Mouse (Mus musculus) Muller cell, postnatal 12 days (primary cell): ENCODE measurements around the gene Nisch.

ENCODE experiments used
- DNase-seq: peaks from one replicate; pipeline ENCODE4 v3.0.0-alpha.2; 2015; ENCODE audit errors: inconsistent ontology term

Nisch gene

DNA sequence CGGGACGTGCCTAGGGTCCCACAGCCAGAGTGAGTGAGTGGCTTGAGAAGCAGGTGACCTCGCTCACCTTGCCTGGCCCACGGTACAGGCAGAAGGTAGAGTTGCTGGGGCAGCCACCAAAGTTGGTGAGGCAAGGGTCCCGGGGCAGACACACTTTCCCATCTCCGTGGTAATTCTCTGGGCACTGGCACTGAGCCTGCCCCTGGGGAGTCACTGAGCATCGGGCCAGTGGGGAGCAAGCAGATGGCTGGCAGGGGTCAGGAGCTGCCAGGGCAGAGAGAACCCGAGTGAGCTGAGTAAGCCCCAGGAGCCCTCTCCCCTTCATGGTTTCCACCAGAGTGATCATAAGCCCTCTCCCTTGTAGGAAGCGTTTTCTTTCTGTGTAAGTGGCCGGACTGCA, 55.1 kb downstream of the Nisch start:
- DNase-seq, result no peak

DNA sequence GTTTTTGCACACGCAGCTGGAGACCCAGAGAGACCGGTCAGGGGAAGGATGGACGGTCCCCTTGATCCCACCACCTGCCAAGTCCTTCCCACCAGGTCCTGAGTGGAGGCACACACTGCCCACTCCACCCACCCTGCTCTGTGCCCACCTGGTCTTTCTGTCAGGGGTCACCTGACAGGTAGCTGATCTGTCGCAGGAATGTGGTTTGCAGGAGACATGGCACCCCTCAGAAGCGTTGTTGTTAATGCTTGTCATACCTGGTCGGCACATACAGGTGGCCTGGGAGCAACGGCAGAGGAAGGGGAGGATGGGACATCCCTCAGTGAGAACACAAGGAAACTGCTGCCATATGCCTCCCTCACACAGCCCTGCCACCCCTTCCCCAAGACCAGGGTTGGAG, 55.6 kb downstream of the Nisch start:
- DNase-seq, result no peak

DNA sequence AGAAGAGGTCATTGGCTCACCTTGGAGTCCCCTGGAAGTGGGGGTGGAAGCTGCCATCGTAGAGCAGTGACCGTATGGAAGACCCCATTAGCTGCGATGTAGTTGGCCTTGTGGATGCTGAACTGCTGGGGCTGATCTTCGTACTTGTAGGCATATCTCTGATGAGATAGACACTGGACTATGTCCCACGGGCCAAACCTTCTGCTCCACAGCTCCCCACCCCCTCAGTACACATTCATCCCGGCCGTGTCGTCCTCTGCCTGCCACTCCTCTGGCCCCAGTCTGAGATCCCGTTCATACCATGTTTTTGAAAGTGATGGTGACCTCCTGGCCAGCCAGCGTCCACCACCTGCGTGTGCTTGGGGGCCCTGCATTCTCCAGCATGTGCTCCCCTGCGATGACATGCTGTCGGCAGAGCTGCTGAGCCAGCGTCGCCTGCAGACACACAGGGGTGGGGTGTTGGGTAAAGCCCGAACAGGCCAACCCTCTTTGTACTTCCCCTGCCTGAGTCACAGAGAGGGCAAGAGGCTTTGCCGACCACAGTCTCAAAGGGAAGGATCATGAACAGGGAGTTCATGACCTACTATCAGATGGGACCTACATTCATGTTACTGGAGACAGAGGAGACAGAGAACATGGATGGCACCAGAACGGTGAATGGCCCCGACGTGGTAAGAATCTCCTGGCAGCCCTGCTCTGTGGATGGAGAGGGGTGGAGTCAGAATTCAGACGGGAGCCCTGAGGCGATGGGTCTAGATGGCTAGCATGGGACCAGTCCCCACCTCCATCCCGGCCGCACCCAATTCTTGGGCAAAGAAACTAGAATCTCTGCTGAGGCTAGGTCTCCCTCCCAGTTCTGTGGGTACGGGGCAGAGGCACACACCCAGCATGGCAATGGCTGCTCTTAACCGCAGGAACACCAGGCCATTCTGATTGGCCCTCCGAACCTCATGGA, 56.3 kb downstream of the Nisch start:
- DNase-seq, result peak; percentile 19

DNA sequence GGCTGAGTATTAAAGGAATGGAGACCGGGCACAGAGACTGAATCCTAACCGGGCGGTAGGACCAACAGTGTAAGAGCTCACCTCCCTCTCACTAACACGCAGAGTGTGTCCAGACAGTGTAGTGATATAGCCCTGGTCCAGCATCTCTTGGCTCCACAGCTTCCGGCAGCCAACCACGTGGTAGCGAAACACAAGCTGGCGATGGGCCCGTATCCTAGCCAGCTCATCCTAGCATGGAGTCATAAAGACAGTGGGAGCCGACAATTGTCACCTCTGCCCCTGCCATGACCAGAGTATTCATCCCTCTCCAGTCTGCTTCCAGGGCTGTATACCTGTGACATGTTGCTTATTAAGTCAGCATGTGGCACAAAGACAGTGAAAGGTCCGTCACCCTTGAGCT, 71.1 kb downstream of the Nisch start:
- no peak for DNase-seq

DNA sequence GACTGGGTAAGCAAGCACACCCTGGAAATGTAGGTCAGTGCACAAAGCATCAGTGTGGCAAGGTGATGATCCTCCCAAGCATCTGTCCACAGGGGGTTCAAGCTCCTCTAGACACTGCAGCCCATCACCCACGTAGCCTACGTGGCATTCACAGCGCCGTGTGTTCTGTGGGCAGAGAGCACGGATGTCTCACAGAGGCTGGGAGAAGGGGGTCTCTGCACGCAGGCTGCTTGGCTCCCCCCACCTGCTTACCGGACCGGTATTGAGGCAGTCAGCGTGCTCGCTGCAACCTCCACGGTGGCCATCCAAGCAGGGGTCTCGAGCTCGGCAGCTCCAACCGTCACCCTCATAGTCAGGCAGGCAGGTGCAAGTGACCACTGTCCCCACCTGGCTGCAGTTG, 75.7 kb downstream of the Nisch start:
- DNase-seq, result no peak

DNA sequence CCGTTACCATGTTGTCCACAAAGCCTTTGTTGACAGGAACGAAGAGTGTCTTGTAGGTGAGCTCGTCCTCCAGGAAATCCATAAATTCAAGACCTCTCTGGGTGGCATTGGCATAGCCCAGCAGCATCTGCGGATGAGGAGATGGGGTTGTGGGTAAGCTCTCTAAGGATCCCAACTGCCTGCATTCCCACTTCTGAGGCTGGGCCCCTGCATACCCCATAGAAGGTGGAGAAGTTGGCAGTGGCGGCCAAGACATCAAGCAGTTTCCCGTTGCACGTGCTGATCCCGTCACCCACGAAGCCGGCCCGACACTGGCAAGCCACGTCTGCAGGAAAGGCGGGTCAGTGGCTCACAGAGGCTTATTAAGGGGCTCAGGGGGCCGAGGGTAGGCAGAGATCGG, 76.6 kb downstream of the Nisch start:
- no peak for DNase-seq

DNA sequence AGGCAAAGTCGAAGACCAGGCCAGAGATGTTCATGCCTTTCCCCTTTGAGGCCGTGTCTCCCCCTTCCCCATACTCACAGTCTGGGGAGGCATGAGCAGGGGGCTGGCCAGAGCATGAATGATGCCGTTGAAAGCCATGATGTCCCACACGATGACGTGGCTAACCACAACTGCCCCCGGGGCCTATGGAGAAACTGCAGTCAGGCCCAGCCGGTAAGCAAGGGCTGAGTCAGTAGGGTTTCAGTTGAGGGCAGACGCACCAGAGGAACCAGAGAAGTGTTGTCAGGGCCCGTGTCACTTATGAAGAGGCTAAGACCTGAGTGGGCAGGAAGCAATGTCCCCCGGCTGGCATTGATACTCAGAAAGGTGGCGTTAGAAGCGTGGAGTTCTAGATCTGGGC, 77.1 kb downstream of the Nisch start:
- DNase-seq, result no peak

DNA sequence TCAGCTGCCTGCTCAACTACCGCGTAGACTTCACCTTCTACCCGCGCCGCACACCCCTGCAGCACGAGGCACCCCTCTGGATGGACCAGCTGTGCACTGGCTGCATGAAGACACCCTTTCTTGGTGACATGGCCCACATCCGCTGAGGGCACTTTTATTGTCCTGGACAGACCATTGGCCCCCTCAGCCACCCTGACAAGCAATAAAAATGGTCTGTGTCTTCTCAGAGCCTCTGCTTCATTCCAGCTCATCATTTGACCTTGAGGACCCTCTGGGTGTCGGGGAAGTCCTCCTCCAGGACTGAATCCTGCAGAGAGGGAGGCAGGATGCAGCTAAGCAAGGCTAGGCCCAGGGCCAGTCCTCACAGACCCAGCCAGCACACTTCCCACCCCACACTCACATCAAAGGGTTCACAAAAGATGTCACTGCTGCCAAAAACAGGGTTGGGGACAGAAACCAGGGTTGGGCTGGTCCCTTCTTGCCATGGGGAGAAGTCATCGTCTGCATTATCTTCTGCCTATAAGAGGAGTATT, 77.8 kb downstream of the Nisch start:
- DNase-seq, result no peak

DNA sequence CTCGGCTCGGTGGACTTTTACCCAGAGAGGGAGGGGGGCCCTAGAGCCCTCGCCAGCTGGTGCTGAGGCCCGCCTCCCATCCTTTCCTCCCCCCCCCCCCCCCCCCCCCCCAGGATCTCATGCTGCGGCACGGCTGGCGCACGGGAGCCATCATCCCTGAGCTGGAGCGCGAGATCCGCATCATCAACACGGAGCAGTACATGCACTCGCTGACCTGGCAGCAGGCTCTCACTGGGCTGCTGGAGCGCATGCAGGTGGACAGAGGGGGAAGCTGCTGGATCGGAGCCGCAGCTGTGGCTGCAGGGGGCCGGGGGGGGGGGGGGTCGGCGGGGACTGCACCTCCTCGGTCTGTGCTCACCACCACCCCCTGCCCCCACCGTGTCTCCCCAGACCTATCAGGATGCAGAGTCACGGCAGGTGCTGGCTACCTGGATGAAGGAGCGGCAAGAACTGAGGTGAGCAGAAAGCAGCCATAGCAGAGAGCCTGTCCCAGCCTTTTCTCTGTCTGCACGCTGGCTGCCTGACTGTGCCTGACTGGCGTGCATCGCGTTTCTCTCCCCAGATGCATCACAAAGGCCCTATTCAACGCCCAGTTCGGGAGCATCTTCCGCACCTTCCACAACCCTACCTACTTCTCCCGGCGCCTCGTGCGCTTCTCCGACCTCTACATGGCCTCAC, 78.4 kb downstream of the Nisch start:
- no peak for DNase-seq

DNA sequence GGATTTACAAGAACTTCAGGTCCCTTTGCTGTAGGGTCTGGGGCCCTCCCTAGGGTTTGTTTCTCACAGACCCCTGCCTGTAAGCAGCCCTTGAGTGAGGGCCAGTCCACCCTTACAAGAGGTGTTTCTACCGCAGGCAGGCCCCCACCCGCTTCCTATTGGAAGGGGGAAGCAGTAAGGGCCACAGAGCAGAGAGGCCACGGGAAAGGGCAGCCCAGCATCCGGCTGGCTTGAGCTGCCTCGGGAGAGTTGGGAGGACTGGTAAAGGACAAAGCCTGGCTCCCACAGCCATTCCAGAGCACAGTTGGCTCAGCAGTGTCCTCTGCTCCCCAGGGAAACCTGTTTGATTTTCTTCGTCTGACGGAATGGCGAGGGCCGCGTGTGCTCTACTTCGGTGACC, 79.0 kb downstream of the Nisch start:
- no peak for DNase-seq

DNA sequence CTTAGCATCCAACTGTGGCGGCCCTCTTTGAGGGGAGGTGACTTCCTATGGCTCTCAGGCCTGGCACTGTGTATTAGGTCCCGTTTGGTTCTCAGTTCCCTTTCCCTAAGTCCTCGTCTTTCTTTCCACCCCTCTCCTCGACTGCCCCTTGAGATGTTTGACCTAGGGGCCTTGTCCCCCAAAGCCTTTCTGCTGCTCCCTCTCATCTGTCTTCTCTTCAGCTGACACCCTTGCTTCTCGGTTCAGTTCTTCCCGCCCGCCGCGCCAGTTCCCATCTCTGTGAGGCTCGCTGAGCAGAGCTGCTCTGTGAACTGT, 79.5 kb downstream of the Nisch start:
- DNase-seq, result no peak

DNA sequence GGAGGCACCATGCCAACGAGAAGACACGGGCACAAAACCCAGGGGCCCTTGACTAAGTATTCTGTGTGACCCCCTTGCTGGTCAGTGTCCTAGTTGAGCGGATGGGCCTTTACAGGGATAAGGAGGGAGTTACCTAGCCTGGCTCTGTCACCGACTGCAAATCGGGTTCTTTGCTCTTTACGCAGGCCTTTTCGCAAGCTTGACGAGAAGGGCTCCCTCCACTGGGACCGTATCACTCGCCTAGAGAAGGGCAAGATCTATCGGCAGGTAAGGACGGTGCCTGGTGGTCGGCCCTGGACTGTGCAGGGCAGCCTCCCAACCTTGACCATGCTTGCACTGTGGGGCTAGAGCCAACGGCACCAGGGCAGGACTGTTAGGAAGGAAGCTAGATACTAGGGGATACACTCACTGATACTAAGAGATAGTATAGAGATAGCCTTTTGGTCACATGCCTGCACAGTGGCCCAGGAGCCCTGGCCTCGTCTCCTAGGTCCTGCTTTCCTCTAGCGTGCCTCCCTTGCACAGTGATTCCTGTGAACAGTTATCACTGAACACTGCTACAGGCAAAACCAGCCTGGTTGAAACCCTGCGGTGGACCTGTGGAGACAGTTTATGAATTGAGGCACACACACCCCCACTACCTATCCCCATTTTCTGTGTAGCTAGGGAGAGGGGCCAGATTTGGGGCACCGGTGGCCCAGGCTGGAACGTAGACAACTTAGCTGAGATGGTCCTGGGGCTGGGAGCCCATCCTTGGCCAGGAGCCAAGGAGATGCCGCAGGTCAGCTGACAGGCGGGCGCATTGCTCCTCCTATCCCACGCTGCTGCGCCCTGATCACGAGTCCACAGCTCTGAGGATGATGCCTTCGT, 80.1 kb downstream of the Nisch start:
- no peak for DNase-seq

DNA sequence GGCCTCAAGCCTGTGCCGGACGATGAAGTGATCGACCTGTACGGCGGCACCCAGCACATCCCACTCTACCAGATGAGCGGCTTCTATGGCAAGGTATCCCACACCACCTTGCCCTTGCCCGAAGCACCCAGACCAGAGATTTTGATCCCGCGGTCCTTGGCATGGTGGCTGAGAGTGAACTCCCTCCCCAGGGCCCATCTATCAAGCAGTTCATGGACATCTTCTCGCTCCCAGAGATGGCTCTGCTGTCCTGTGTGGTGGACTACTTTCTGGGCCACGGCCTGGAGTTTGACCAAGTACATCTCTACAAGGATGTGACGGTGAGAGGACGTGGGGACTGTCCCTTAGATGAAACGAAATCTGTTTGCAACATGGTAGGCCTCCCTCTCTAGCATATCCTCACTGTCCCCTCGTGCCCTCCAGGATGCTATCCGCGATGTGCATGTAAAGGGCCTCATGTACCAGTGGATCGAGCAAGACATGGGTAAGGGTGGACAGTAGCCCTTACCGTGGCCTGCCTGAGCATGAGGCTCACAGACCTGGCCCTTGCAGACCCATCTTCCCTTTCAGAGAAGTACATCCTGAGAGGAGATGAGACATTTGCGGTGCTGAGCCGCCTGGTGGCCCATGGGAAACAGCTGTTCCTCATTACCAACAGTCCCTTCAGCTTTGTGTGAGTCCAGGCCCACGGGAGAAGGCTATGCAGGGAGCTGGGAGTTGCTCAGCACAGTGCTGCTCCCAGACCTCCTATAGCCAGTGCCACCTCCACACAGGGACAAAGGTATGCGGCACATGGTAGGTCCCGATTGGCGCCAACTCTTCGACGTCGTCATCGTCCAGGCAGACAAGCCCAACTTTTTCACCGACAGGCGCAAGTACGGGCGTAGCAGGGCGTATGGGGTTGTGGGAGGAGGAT, 81.0 kb downstream of the Nisch start:
- DNase-seq, result no peak

DNA sequence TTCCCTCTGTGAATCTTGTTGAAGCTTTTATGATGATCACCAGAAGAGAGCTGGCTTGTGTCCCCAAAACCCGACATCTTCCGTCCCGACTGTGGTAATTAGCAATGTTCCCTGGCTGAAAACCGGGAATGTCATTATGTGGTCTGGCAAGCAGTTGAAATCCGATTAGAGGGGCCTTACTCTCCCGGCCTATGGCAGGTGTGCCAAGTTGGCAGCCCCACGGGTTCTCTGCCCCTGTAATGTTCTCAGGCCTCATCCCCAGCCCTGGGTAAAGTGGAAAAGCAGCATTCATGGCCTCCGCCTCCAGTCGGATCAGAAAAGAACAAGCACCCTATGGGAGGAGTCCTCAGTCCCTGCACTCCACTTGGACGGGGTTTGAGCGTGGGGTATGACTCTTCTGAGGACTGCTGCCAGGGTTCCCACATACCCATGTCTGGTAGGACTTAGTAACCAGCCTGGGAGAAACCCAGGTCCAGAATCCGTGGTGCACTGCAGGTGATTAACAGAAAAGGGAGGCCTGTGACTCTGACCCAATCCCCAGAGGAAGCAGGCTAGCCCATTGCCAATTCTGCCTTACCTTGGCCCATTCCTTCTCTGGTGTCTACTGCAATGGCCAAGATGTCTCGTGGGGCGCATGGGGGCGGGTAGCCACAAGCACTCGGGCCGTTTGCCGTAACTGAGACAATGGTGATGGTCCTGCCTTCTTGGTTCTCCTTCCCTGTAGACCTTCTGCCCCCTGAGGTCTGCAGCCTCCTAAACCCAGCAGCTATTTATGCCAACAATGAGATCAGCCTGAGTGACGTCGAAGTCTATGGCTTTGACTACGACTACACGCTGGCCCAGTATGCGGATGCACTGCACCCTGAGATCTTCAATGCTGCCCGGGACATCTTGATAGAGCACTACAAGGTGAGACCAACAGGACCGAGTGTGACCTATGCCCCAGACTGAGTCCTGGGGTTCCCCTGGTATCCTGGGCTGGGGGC, 82.4 kb downstream of the Nisch start:
- DNase-seq, result peak; percentile 77

DNA sequence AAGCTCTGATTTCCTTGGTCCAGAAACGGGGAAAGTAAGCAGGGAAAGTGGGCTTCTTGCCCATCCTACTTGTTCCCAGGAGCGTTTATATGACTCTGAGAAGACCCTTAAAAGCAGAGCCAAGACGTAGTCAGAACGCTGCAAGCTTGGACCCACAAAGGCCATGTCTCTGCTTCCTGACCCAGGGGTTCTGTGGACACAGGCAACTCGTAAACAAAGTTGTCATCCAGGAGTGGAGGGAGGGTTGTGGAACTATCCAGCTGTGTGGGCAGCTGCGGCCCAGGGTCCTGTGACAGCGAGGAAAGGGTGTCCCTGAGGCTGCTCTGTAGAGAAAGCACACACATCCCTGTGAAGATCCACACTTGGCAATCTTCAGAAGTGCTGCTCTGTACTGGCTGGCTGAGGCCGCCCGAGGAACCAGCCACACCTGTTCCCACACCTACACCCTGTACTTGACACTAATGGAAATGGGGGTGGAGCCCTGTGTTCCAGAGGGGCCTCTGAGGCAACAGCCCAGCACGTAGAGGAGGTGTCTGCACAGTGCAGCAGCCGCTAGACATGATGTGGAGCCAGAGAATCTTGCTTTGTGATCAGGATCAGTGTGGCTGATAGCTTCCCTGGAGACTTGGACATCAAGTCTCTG, 83.6 kb downstream of the Nisch start:
- peak; percentile 11 for DNase-seq

DNA sequence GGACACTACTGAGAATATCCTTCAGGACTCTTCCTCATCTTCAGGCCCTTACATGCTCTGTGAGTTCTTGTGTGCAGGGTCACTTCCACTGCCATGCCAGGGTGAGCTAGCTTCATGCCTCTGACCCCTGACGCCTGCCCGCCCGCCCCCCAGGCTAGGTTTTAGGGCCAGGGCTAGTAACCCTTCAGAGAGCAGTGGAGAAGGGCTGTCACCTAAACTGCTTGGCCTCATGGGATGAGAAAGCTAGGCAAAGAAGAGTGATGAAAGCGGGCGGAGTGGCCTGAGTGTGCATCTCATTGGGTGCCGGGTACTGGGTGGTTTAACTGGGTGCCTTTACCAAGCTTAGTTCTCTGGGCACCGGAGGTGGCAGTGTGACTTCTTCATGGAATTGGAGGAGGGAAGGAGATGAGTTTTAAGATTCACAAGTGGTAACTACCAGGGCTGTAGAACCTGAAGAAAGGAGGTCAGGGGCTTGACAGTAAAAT, 84.2 kb downstream of the Nisch start:
- no peak for DNase-seq

DNA sequence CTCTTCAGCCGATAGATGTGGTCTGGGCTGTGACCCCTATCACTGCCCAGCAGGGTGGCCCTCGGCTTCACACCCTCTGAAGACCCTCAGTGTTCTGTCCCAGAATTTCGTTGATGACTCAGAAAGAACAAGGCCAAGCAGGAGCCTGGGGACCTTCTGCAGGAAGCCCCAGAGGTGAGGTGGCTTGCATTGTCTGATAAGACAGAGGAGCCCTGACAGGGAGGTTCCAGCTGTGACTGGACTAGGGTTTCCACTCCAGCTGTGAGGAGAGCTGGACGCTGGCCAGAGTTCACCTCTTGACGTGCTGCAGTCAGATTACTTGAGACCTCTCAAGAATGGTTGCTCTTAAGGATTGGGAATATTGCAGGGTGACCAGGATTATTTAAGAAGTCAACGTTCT, 84.7 kb downstream of the Nisch start:
- DNase-seq, result no peak

DNA sequence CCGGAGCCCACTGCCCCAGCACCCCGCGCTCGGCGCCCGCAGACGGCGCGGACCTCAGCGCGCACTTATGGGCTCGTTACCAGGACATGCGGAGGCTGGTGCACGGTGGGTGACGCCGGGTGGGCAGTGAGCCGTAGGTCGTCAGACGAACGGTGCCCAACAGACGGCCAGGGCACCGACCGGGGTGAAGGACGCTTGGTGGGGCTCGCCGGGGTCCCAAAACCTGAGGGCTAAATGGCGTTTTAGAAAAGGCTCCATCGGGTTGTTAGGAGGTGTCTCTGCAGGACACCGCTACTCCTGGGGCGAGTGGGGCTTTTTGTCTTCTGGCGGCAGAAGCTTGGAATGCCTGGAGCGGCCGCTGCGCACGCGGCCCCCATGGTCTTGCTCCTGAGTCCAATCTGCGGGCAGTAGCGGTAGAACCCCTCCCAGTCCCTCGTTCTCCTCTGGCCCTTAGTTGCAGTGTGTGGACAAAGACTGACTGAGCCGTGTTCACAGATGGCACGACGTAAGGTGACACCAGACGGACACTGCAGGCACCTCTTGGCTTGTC, 85.4 kb downstream of the Nisch start:
- DNase-seq, result peak; percentile 25
